Mouse (Mus musculus) lung, postnatal 0 days (tissue): ENCODE measurements at regions not wholly inside any gene's neighbourhood (a gene's known extent, or its start where the extent isn't known, plus 50 kb on each side); places are given as distances from the start of the nearest gene placed in this dataset.

Experiments
- ATAC-seq: fragments of 200-750 bp; cut with Nextera tagmentation; 2 replicates; pipeline ENCODE4 v1.8.0; 2017; ENCODE audit warnings: moderate library complexity
- DNase-seq: peaks from one replicate; pipeline ENCODE4 v3.0.0-alpha.2; 2016; ENCODE audit warnings: low spot score
- H3K27ac ChIP-seq: fragments of 300-500 bp; sonication (generic); 2 replicates; pipeline ENCODE4 v1.5.1; 2014; ENCODE audit warnings: antibody characterized with exemption, mild to moderate bottlenecking, low read length, mixed read lengths
- H3K27me3 ChIP-seq: fragments of 300-500 bp; sonication (generic); replicated peaks from 2 replicates; pipeline ENCODE4 v1.6.1; 2014; ENCODE audit warnings: low read length, mixed read lengths; ENCODE audit not compliant: insufficient read depth
- H3K36me3 ChIP-seq: fragments of 300-500 bp; sonication (generic); 2 replicates; pipeline ENCODE4 v1.6.1; 2014; ENCODE audit warnings: low read length, mixed read lengths; ENCODE audit not compliant: insufficient read depth
- H3K4me1 ChIP-seq: fragments of 300-500 bp; sonication (generic); 2 replicates; pipeline ENCODE4 v1.6.1; 2014; ENCODE audit warnings: antibody characterized with exemption, low read depth, low read length, mixed read lengths; ENCODE audit not compliant: insufficient read depth
- H3K4me2 ChIP-seq: fragments of 300-500 bp; sonication (generic); replicated peaks from 2 replicates; pipeline ENCODE4 v1.6.1; 2014; ENCODE audit warnings: low read depth, mild to moderate bottlenecking, low read length, moderate library complexity, mixed read lengths
- H3K4me3 ChIP-seq: fragments of 300-500 bp; sonication (generic); 2 replicates; pipeline ENCODE4 v1.5.1; 2014; ENCODE audit warnings: low read depth, low read length
- H3K9ac ChIP-seq: fragments of 300-500 bp; sonication (generic); replicated peaks from 2 replicates; pipeline ENCODE4 v1.6.1; 2014; ENCODE audit warnings: low read depth, mild to moderate bottlenecking
- H3K9me3 ChIP-seq: fragments of 300-500 bp; sonication (generic); 2 replicates; pipeline ENCODE4 v1.6.1; 2016; ENCODE audit warnings: low read length, mixed read lengths
- CTCF ChIP-seq: IDR thresholded peaks from 2 replicates; pipeline ENCODE4 v1.5.1; 2016; ENCODE audit warnings: antibody characterized with exemption, mild to moderate bottlenecking
- EP300 ChIP-seq: IDR thresholded peaks from 2 replicates; pipeline ENCODE4 v1.6.1; 2016; ENCODE audit warnings: antibody characterized with exemption, mild to moderate bottlenecking, control low read depth
- WGBS: fragments of 180-500 bp; shearing (Covaris S2); extraction: QIAGEN DNeasy Blood & Tissue Kit; methylation state at CpG from one replicate; pipeline ENCODE4 v1.1.7; 2014; 5-methylcytosine and 5-hydroxymethylcytosine counted together

DNA sequence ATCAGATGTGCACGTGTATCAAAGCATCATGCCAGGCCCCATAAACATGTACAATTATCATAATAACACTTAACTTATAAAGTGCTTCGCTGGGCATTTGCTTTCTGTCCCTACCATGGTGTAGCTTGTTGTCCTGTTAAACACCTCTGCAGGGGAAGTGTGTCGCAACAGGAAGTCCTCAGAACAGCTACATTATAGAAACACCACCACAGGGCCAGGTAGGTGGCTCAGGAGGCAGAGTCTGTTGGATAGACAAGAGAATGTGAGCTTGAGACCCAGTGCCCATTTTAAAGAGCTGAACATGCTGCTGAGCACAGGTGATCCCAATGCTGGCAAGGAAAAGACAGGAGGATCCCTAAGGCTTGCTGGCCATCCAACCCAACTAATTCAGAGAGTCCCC is 361.9 kb upstream of the Maf start:
- DNase-seq: no peak
- no peaks in the 10 kb centered on the region for H3K27me3 ChIP-seq
- TF ChIP-seq EP300 (no peak), CTCF (no peak)
- H3K27ac ChIP-seq: no peak overlapping the region
- H3K36me3 ChIP-seq: no peaks in the 10 kb centered on the region
- H3K4me3 ChIP-seq: no peak overlapping the region
- H3K9ac ChIP-seq: no peak overlapping the region
- H3K4me1 ChIP-seq: no peaks in the 10 kb centered on the region
- WGBS: 85% methylated on average over 3 of the region's 3 CpGs
- H3K9me3 ChIP-seq: no peaks in the 10 kb centered on the region
- no peak overlapping the region for H3K4me2 ChIP-seq
- no peak for ATAC-seq

DNA sequence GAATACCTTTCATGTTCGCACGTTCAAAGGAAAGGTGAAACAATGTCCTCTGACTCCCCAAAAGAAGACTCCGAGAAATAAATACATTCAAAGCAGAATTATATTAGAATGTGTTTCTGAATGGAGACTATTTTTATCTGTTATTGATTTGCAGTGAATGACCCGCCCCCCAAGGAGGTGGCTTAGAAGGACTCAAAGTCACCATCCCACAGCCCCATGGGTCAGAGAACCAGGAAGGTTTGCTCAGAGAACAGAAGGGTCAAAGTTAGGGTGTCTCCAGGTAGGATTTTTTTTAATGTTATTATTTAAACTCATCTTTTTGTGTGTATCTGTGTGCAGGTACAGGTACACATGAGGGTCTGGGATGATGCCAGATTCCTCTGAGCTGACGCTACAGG is 360.4 kb upstream of the Maf start:
- WGBS: 89% methylated on average over 5 of the region's 5 CpGs
- H3K27ac ChIP-seq: no peak overlapping the region
- TF ChIP-seq CTCF: no peak
- TF ChIP-seq EP300: no peak
- H3K27me3 ChIP-seq: no peaks in the 10 kb centered on the region
- no peak overlapping the region for H3K4me3 ChIP-seq
- no peaks in the 10 kb centered on the region for H3K9me3 ChIP-seq
- no peak for ATAC-seq
- no peak overlapping the region for H3K9ac ChIP-seq
- no peak for DNase-seq
- H3K36me3 ChIP-seq: no peaks in the 10 kb centered on the region
- no peaks in the 10 kb centered on the region for H3K4me1 ChIP-seq
- no peak overlapping the region for H3K4me2 ChIP-seq

- H3K27me3 ChIP-seq: no peaks in the 10 kb centered on the region
- H3K36me3 ChIP-seq: no peaks in the 10 kb centered on the region
- H3K4me2 ChIP-seq: no peak overlapping the region
- H3K27ac ChIP-seq: no peak overlapping the region
- H3K9ac ChIP-seq: no peak overlapping the region
- TF ChIP-seq EP300 (no peak), CTCF (no peak)
- ATAC-seq: no peak
- DNase-seq: no peak
- 65% methylated on average over 9 of the region's 9 CpGs for WGBS
- no peak overlapping the region for H3K4me3 ChIP-seq
- H3K9me3 ChIP-seq: no peaks in the 10 kb centered on the region
- H3K4me1 ChIP-seq: no peaks in the 10 kb centered on the region
Observed at GRCm38 (mm10) chr8:116067182-116067977, 359.8 kb upstream of the Maf start.

DNA sequence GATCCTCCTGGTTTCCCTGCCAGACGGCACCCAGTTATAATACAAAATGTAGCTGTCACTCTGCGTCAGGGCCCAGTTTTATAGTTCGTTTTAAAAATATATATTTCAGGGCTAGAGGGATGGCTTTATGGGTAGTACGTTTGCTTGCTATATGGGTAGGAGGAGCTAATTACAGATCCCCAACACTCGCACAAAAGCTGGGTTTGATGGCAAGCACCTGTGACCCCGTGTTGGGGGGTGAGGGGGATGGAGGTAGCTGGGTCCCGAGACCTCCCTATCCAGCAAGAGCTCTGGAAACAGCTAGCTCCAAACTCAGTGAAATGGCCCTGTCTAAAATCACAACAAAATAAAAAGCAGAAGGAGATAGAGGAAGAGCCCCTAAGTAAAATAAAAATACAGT is 358.3 kb upstream of the Maf start:
- Histone ChIP-seq H3K27me3 (no peaks in the 10 kb centered on the region), H3K27ac (no peak overlapping the region), H3K9ac (no peak overlapping the region), H3K4me3 (no peak overlapping the region), H3K4me1 (no peaks in the 10 kb centered on the region), H3K36me3 (no peaks in the 10 kb centered on the region), H3K9me3 (no peaks in the 10 kb centered on the region), H3K4me2 (no peak overlapping the region)
- TF ChIP-seq CTCF: no peak
- TF ChIP-seq EP300: no peak
- ATAC-seq (no peak), DNase-seq (no peak)
- WGBS: 88% methylated on average over 7 of the region's 7 CpGs

- DNase-seq (no peak), ATAC-seq (no peak)
- WGBS: 97% methylated on average over 7 of the region's 7 CpGs
- Histone ChIP-seq H3K4me2 (no peak overlapping the region), H3K9ac (no peak overlapping the region), H3K36me3 (no peaks in the 10 kb centered on the region), H3K4me3 (no peak overlapping the region), H3K4me1 (no peaks in the 10 kb centered on the region), H3K27ac (no peak overlapping the region), H3K27me3 (no peaks in the 10 kb centered on the region), H3K9me3 (no peaks in the 10 kb centered on the region)
- no peak for TF ChIP-seq EP300
- TF ChIP-seq CTCF: no peak
Observed at GRCm38 (mm10) chr8:116065327-116065726, 357.7 kb upstream of the Maf start.

- no peak overlapping the region for H3K4me3 ChIP-seq
- H3K9ac ChIP-seq: no peak overlapping the region
- H3K4me1 ChIP-seq: no peaks in the 10 kb centered on the region
- no peaks in the 10 kb centered on the region for H3K27me3 ChIP-seq
- no peak for ATAC-seq
- no peaks in the 10 kb centered on the region for H3K9me3 ChIP-seq
- no peak for DNase-seq
- TF ChIP-seq EP300: no peak
- no peak for TF ChIP-seq CTCF
- H3K27ac ChIP-seq: no peak overlapping the region
- 88% methylated on average over 11 of the region's 11 CpGs for WGBS
- no peak overlapping the region for H3K4me2 ChIP-seq
- no peaks in the 10 kb centered on the region for H3K36me3 ChIP-seq
Observed at GRCm38 (mm10) chr8:116064562-116064961, 357.0 kb upstream of the Maf start.

GRCm38 (mm10) chr8:116063541-116063940 is 355.9 kb upstream of the Maf start:
- H3K4me1 ChIP-seq: no peaks in the 10 kb centered on the region
- no peaks in the 10 kb centered on the region for H3K27me3 ChIP-seq
- no peak overlapping the region for H3K27ac ChIP-seq
- TF ChIP-seq EP300 (no peak), CTCF (no peak)
- ATAC-seq: no peak
- no peak for DNase-seq
- no peak overlapping the region for H3K4me2 ChIP-seq
- H3K9ac ChIP-seq: no peak overlapping the region
- WGBS: 52% methylated on average over 5 of the region's 5 CpGs
- H3K36me3 ChIP-seq: no peaks in the 10 kb centered on the region
- no peak overlapping the region for H3K4me3 ChIP-seq
- H3K9me3 ChIP-seq: no peaks in the 10 kb centered on the region
